Mouse (Mus musculus): ENCODE data around the gene Fam126a. TPM values are rescaled to one million over a fixed set of nuclear protein-coding genes. Genes with fewer than 3 reads are reported as not detected.

The Fam126a gene
- total and polyA plus RNA-seq, 3 experiments: 19.6 to 32.6 (median 22.6) TPM

DNA sequence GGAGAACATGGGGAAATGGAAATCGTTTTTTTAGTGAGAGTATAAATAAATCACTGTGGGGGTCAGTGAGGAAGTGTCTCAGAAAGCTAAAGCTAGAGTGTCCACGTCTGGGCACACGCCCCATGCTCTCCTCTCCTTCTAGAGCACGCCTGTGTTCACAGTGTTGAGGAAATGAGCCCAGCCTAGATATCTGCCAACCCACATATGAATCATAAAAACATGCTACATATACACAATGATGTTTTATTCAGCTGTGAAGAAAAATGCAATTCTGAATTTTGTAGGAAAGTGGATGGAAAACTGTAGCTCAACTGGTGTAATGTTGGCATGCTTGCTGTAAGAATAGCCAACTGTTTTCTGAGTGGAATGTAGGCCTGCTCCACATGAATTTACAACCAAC lies 130.3 kb downstream of the Fam126a start:
- Histone ChIP-seq H3K27me3 (replicated peaks) (no peaks in the 10 kb centered on the region), H3K4me1 (ENCODE audit: control insufficient read depth in 1 of 2, insufficient read depth in 2 of 2) (peaks cover 5 to 13% of the 10 kb centered on the region in 2 experiments; a peak in 3 of 4 replicates), H3K4me3 (replicated peaks in 1 of 3; ENCODE audit: low read depth in 2 of 3, low read length in 2 of 3, poor library complexity in 1 of 3) (no peak overlapping the region), H3K9me3 (replicated peaks; ENCODE audit: low read length) (peaks cover 9% of the 10 kb centered on the region), H3K27ac (ENCODE audit: insufficient read depth, low read depth) (no peak overlapping the region), H3K79me2 (replicated peaks; ENCODE audit: control insufficient read depth, extremely low read depth, insufficient read depth, poor library complexity, severe bottlenecking) (no peaks in the 10 kb centered on the region), H3K9ac (ENCODE audit: insufficient read depth, low read depth) (no peak overlapping the region), H3K36me3 (replicated peaks in 1 of 2; ENCODE audit: control insufficient read depth in 1 of 2, insufficient read depth in 1 of 2, low read length in 1 of 2) (no peaks in the 10 kb centered on the region), H3K4me2 (ENCODE audit: insufficient read depth, low read depth, poor library complexity, severe bottlenecking) (no peak overlapping the region)
- no peak for DNase-seq (ENCODE audit: extremely low read depth)
- TF ChIP-seq MXI1 (IDR thresholded peaks at IDR 0.05; ENCODE audit: low read depth, low read length) (no peak), HCFC1 (IDR thresholded peaks at IDR 0.05; ENCODE audit: low read depth, low read length) (no peak), NELFE (IDR thresholded peaks at IDR 0.05; ENCODE audit: low read depth, low read length) (no peak), POLR2A (IDR thresholded peaks at IDR 0.05; ENCODE audit: low read depth, low read length) (no peak), SIN3A (IDR thresholded peaks at IDR 0.05; ENCODE audit: low read length) (no peak), CTCF (conservative IDR thresholded peaks at IDR 0.05 in 1 of 2, IDR thresholded peaks at IDR 0.05 in 1 of 2; ENCODE audit: low read depth in 2 of 2, low read length in 2 of 2) (no peak)
- in situ Hi-C loops (cut with MboI; ENCODE audit: low pct_ligation_motif_present, low pct_unique_long_range_greater_than_20kb, low sequenced_read_pairs): loop anchor here (10.0 kb wide), 1 partner anchor 55 kb away; no protein-coding TSS in a partner anchor
- dilution Hi-C loops (cut with MboI; ENCODE audit: extremely low pct_ligation_motif_present, extremely low pct_unique_long_range_greater_than_20kb, low sequenced_read_pairs): no loop called here

DNA sequence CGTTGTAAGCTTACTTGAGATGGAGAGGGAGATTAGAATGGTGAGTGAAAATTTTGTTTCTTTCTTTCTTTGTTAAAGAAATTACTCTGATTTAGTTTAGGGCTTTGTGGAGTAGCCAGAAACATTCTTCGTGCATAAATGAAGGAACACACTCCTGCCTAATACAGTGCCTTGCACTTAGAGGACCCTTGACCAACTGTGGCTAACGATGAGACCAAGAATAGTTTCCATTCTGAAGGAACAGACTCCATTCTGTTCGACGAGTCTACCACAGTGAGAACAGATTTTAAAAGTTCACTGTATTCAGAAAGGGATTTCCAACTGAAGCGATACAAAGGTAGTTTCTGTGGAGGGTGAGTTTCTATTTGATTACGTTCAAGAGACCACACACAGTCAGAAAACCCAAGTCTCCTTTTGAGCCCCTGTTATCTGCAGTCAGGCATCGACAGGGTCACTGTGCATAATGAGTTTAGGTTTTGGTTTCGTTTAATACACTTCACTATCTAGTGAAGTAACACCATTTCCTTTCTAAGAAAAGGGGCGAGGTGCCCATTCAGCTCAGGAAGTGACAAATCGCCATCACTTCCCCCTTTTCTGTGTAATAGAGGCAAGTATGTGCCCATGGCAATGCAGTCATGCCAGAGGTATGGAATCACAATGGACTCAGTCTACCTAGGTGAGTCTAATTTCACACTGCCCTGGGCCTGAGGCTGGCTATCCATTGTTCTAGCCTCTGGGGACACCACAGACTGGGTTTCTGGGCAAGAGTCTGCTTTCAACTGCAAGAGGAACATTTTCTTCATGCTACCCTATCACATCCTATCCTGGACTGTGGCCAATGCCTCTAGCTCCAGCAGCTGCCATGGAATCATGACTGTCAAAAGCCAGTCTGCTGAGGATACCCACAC lies 136.4 kb downstream of the Fam126a start:
- TF ChIP-seq CHD2 (IDR thresholded peaks at IDR 0.05; ENCODE audit: low read length) (peak; percentile 42; the same call in 1 of the 2 replicates), MYC (IDR thresholded peaks at IDR 0.05; ENCODE audit: low read depth, low read length) (0 out of 2 replicates have a peak, but pooled peaks have one; percentile 11), NELFE (IDR thresholded peaks at IDR 0.05; ENCODE audit: low read depth, low read length) (0 out of 2 replicates have a peak, but pooled peaks have one; percentile 18), TCF12 (IDR thresholded peaks at IDR 0.05; ENCODE audit: low read depth, low read length) (peak; percentile 67), ETS1 (conservative IDR thresholded peaks at IDR 0.05; ENCODE audit: low read depth, low read length) (peak; percentile 95), JUND (conservative IDR thresholded peaks at IDR 0.05; ENCODE audit: low read depth, low read length) (peak; percentile 62; the same call in 1 of the 2 replicates), HCFC1 (IDR thresholded peaks at IDR 0.05; ENCODE audit: low read depth, low read length) (0 out of 2 replicates have a peak, but pooled peaks have one; percentile 30), NRF1 (IDR thresholded peaks at IDR 0.05; ENCODE audit: low read depth, low read length) (no peak), EP300 (IDR thresholded peaks at IDR 0.05; ENCODE audit: low read length) (peak; percentile 83), USF2 (conservative IDR thresholded peaks at IDR 0.05; ENCODE audit: low read depth, low read length) (no peak), MXI1 (IDR thresholded peaks at IDR 0.05; ENCODE audit: low read depth, low read length) (0 out of 2 replicates have a peak, but pooled peaks have one; percentile 29), TBP (conservative IDR thresholded peaks at IDR 0.05; ENCODE audit: low read depth, low read length) (peak; percentile 68; the same call in 1 of the 2 replicates), SIN3A (IDR thresholded peaks at IDR 0.05; ENCODE audit: low read length) (peak; percentile 25; the same call in 1 of the 2 replicates), CTCF (conservative IDR thresholded peaks at IDR 0.05 in 1 of 2, IDR thresholded peaks at IDR 0.05 in 1 of 2; ENCODE audit: low read depth in 2 of 2, low read length in 2 of 2) (no peak), RCOR1 (conservative IDR thresholded peaks at IDR 0.05; ENCODE audit: low read depth, low read length) (0 out of 2 replicates have a peak, but pooled peaks have one; percentile 64), CHD1 (IDR thresholded peaks at IDR 0.05; ENCODE audit: low read depth, low read length) (no peak), BHLHE40 (IDR thresholded peaks at IDR 0.05; ENCODE audit: low read depth, low read length) (peak; percentile 80), MEF2A (IDR thresholded peaks at IDR 0.05; ENCODE audit: borderline replicate concordance, low read depth, low read length) (peak; percentile 79), GABPA (IDR thresholded peaks at IDR 0.05; ENCODE audit: insufficient replicate concordance, low read depth, low read length) (no peak), IRF4 (IDR thresholded peaks at IDR 0.05; ENCODE audit: low read depth, low read length) (peak; percentile 88), ELF1 (IDR thresholded peaks at IDR 0.05; ENCODE audit: low read depth, low read length) (peak; percentile 66; the same call in 1 of the 2 replicates), JUN (IDR thresholded peaks at IDR 0.05; ENCODE audit: insufficient read depth, low read depth, low read length) (peak; percentile 39), MAZ (IDR thresholded peaks at IDR 0.05; ENCODE audit: low read depth, low read length) (peak; percentile 75; the same call in 1 of the 2 replicates)
- in situ Hi-C loops (cut with MboI; ENCODE audit: low pct_ligation_motif_present, low pct_unique_long_range_greater_than_20kb, low sequenced_read_pairs) (loop anchor here (25.0 kb wide), 1 partner anchor 368 kb away; no protein-coding TSS in a partner anchor), dilution Hi-C loops (cut with MboI; ENCODE audit: extremely low pct_ligation_motif_present, extremely low pct_unique_long_range_greater_than_20kb, low sequenced_read_pairs) (no loop called here)
- Histone ChIP-seq H3K27ac (ENCODE audit: insufficient read depth, low read depth) (peak overlapping the region; percentile 86), H3K36me3 (replicated peaks in 1 of 2; ENCODE audit: control insufficient read depth in 1 of 2, insufficient read depth in 1 of 2, low read length in 1 of 2) (no peaks in the 10 kb centered on the region), H3K79me2 (replicated peaks; ENCODE audit: control insufficient read depth, extremely low read depth, insufficient read depth, poor library complexity, severe bottlenecking) (no peaks in the 10 kb centered on the region), H3K27me3 (replicated peaks) (no peaks in the 10 kb centered on the region), H3K4me3 (replicated peaks in 1 of 3; ENCODE audit: low read depth in 2 of 3, low read length in 2 of 3, poor library complexity in 1 of 3) (peak overlapping the region in 2 of 3 experiments; percentile 17 to 20), H3K4me1 (ENCODE audit: control insufficient read depth in 1 of 2, insufficient read depth in 2 of 2) (peaks cover 30 to 49% of the 10 kb centered on the region in 2 experiments), H3K4me2 (ENCODE audit: insufficient read depth, low read depth, poor library complexity, severe bottlenecking) (peak overlapping the region; percentile 68), H3K9me3 (replicated peaks; ENCODE audit: low read length) (peaks cover 3% of the 10 kb centered on the region), H3K9ac (ENCODE audit: insufficient read depth, low read depth) (peak overlapping the region; percentile 46)
- DNase-seq (ENCODE audit: extremely low read depth): peak; percentile 85
